In the genomic region with DNA sequence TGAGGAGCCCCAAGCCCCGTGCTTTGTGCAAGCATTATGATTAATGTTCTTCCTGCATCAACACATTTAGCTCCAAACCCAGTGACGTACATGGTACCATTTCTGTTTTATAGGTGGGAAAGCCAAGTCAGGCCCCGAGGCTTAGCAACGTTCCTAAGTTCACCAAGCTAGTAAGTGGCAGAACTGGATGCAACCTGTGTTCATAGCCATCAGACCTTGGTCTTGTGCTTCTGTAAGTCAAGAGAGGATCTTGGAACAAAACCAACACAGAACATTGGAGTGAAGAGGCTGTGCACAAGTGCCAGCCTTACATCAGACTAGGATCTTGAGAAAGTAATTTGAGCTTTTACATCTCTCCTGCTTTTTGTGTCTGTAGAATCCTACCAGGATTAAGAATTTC, we compare ENCODE assay signal across 25 mouse cellular contexts.
DNase-seq lines count a peak whose midpoint lies in the region; ATAC-seq and TF ChIP-seq lines count a peak whose summit lies in the region.
"Had no signal": no experiment of that assay in that cellular context is flagged by ENCODE, and none has a peak within 500 bp of the region (broad histone marks: within the 10 kb centered on the region; RNA-seq: fewer than 3 reads in every experiment).

No protein-coding gene starts in this region.

- H3K27ac ChIP-seq in gastrocnemius, adult 2 months = peak overlapping the region; percentile 48
- H3K27ac ChIP-seq in lung, embryonic 15.5 days = peak overlapping the region; percentile 27; the same call in 1 of the 2 replicates
- no peak overlapping the region for H3K27ac ChIP-seq in limb, embryonic 13.5 days
- H3K27ac ChIP-seq in midbrain, embryonic 15.5 days = no peak overlapping the region
- H3K27ac ChIP-seq: forebrain, embryonic 15.5 days; heart, embryonic 15.5 days; hindbrain, embryonic 12.5 days; hindbrain, postnatal 0 days; liver, embryonic 15.5 days; midbrain, embryonic 10.5 days; neural tube, embryonic 13.5 days had no signal

- no peak overlapping the region for H3K9ac ChIP-seq in lung, embryonic 15.5 days
- no peak overlapping the region for H3K9ac ChIP-seq in limb, embryonic 13.5 days
- no peak overlapping the region for H3K9ac ChIP-seq in midbrain, embryonic 15.5 days
- H3K9ac ChIP-seq: forebrain, embryonic 15.5 days; heart, embryonic 15.5 days; hindbrain, embryonic 12.5 days; intestine, embryonic 15.5 days; liver, embryonic 15.5 days; neural tube, embryonic 13.5 days had no signal

- 26% methylated on average over 4 of the region's 4 CpGs for WGBS in lung, embryonic 15.5 days
- WGBS in limb, embryonic 13.5 days = 25% methylated on average over 4 of the region's 4 CpGs
- WGBS in midbrain, embryonic 15.5 days = 84% methylated on average over 4 of the region's 4 CpGs

- no peaks in the 10 kb centered on the region for H3K27me3 ChIP-seq in lung, embryonic 15.5 days
- no peaks in the 10 kb centered on the region for H3K27me3 ChIP-seq in limb, embryonic 13.5 days
- H3K27me3 ChIP-seq in midbrain, embryonic 15.5 days (replicated peaks) = peaks cover 3% of the 10 kb centered on the region; the same call in 1 of the 2 replicates
- H3K27me3 ChIP-seq: CH12.LX; forebrain, embryonic 15.5 days; heart, embryonic 15.5 days; hindbrain, embryonic 12.5 days; intestine, embryonic 15.5 days; neural tube, embryonic 13.5 days had no signal

- no peak for DNase-seq in gastrocnemius, adult 2 months
- DNase-seq in gastrocnemius, postnatal 25 days = no peak
- DNase-seq in lung, postnatal 25 days (ENCODE audit: low spot score) = no peak
- no peak for DNase-seq in thymus, postnatal 14 days
- DNase-seq: adrenal gland, postnatal 14 days; cerebellum, adult 11 months; cerebellum, adult 9-10 months; cerebellum, postnatal 36 days; heart, postnatal 36 days; kidney, adult 9 months; kidney, postnatal 14 days; lung, postnatal 10 days; right cerebral cortex, postnatal 4 days had no signal

- TF ChIP-seq CTCF in gastrocnemius, adult 2 months (IDR thresholded peaks at IDR 0.05) = no peak

- H3K4me2 ChIP-seq in lung, embryonic 15.5 days = no peak overlapping the region
- peak overlapping the region; percentile 16; the same call in 1 of the 2 replicates for H3K4me2 ChIP-seq in limb, embryonic 13.5 days (replicated peaks)
- H3K4me2 ChIP-seq in midbrain, embryonic 15.5 days = no peak overlapping the region
- H3K4me2 ChIP-seq: forebrain, embryonic 15.5 days; heart, embryonic 15.5 days; hindbrain, embryonic 12.5 days; intestine, embryonic 15.5 days; liver, embryonic 15.5 days; neural tube, embryonic 13.5 days had no signal

- H3K36me3 ChIP-seq in lung, embryonic 15.5 days = no peaks in the 10 kb centered on the region
- no peaks in the 10 kb centered on the region for H3K36me3 ChIP-seq in limb, embryonic 13.5 days
- H3K36me3 ChIP-seq in midbrain, embryonic 15.5 days (replicated peaks) = no peaks in the 10 kb centered on the region
- H3K36me3 ChIP-seq: forebrain, embryonic 15.5 days; heart, embryonic 15.5 days; hindbrain, embryonic 12.5 days; intestine, embryonic 15.5 days; liver, embryonic 15.5 days; midbrain, embryonic 10.5 days; neural tube, embryonic 13.5 days had no signal

- H3K4me1 ChIP-seq in lung, embryonic 15.5 days = peaks cover 29% of the 10 kb centered on the region
- peaks cover 31% of the 10 kb centered on the region for H3K4me1 ChIP-seq in limb, embryonic 13.5 days
- no peaks in the 10 kb centered on the region for H3K4me1 ChIP-seq in midbrain, embryonic 15.5 days
- H3K4me1 ChIP-seq: forebrain, embryonic 15.5 days; heart, embryonic 15.5 days; hindbrain, embryonic 12.5 days; midbrain, embryonic 10.5 days; neural tube, embryonic 13.5 days had no signal

- no peak overlapping the region for H3K4me3 ChIP-seq in gastrocnemius, adult 2 months
- H3K4me3 ChIP-seq in lung, embryonic 15.5 days = no peak overlapping the region
- H3K4me3 ChIP-seq in limb, embryonic 13.5 days = no peak overlapping the region
- H3K4me3 ChIP-seq in midbrain, embryonic 15.5 days = no peak overlapping the region
- H3K4me3 ChIP-seq: forebrain, embryonic 15.5 days; heart, embryonic 15.5 days; hindbrain, embryonic 12.5 days; intestine, embryonic 15.5 days; liver, embryonic 15.5 days; midbrain, embryonic 10.5 days; neural tube, embryonic 13.5 days had no signal

- intact Hi-C loops in gastrocnemius, adult 2 months (cut with DNase I) = no loop called here

- no peak for ATAC-seq in lung, embryonic 15.5 days (ENCODE audit: borderline replicate concordance, extremely low read depth, low FRiP score, low TSS enrichment)
- no peak for ATAC-seq in limb, embryonic 13.5 days (ENCODE audit: low FRiP score, low read depth)
- ATAC-seq in midbrain, embryonic 15.5 days (replicated peaks) = no peak
- ATAC-seq: forebrain, embryonic 15.5 days; hindbrain, postnatal 0 days; intestine, embryonic 15.5 days had no signal

- H3K9me3 ChIP-seq in lung, embryonic 15.5 days = no peaks in the 10 kb centered on the region
- no peaks in the 10 kb centered on the region for H3K9me3 ChIP-seq in limb, embryonic 13.5 days
- H3K9me3 ChIP-seq in midbrain, embryonic 15.5 days = no peaks in the 10 kb centered on the region
- H3K9me3 ChIP-seq: forebrain, embryonic 15.5 days; heart, embryonic 15.5 days; hindbrain, embryonic 12.5 days; intestine, embryonic 15.5 days; liver, embryonic 15.5 days; midbrain, embryonic 10.5 days had no signal

Comparison
In these comparisons a context has a peak if more than half of its experiments do, and no peak if none do; other contexts are left out.
1. H3K27ac ChIP-seq: peak in gastrocnemius, adult 2 months (single experiment) and lung, embryonic 15.5 days (single experiment); none in limb, embryonic 13.5 days (single experiment) and midbrain, embryonic 15.5 days (single experiment).